Mouse (Mus musculus) kidney, adult 9 months (tissue): ENCODE data around the gene Ptma.
"Not testable (repeated sequence)": the region's sequence is repeated elsewhere in the genome, so short reads cannot be mapped to it uniquely, and the experiment has no call there.

Source experiments
- DNase-seq: peaks from one replicate; pipeline ENCODE4 v3.0.0; 2022

Ptma gene

DNA sequence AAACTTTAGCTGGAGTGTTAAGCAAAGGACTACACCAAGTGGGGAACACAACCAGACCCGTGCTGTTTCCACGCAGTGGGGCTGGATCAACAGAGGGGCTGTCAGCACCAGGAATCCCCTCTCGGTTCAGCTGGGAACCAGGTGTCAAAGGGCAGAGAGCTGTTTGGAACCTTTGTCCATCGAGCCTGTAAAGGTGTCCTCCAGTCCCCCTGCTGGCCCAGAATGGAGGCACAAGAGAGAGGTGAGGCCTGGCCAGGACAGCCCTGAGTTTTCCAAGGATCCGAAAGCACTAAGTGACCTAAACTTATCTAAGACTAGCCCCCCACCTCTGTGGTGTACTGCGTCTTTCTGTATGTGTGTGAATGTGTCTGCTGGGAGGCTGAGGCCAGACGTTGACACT is 6.2 kb upstream of the Ptma start:
- peak; percentile 89 for DNase-seq

DNA sequence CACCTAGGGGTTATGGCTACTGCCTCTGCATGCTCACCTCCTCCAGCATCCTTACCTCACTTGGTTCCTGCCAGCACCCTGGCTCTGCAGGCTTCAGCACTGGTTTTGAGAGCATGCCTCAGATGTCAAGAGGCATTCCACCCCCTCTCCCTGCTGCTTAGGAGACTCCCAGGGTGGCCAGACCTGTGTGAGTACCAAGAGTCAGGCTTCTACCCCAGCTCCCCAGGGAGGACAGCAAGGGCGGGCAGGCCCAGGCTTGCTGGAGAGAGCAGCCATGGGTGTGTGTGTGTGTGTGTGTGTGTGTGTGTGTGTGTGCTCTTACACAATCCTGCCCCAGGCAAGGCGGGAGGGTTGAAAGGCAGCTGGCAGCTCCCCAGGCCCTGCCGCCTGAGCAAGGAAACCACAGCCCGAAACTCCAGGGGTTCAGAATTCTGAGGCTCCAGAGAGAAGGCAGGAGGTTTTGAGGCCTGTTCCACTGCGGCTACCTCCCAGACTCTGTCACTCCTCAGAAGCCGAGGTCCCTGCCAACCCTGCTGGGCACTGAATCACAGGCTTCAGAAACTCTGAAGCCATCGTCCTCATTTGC is 4.1 kb upstream of the Ptma start:
- no peak for DNase-seq

DNA sequence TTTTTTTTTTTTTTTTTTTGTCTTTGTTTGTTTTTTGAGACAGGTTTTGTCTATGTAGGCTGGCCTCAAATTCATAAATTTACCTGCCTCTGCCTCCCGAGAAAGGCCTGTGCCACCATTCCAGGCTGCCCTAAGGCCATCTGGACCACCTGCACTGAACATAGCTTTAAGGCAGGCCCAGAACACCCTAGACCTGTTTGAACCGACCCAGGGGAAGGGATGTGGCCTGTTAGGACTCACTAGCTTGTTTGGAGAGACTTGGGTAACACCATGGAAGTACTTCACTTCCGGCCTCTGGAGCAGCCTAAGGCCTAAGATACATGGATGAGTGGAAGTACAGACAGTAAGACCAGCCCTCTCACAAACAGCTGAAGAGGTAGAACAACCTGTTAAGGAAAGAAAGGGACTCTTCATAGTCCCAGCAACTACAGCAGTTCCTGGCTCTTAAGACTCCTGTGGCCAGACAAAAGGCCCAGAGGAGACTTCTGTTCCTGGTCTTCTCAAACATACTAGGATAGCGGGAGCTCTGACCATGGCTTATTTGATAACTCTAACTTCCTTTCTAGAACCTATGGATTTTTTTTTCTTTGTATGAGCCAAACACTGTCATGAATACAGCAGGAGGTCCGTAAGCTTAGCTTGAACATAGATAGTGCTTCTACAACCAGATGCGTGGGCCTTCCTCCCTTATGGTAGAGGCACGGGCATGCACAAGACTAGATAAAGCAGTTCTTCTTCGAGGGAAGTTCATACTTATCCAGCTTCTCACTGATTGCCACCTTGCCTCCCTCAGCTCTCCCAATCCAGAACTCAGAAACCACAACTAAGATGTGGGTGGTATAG is 2.5 kb upstream of the Ptma start:
- no peak for DNase-seq

GRCm38 (mm10) chr1:86524619-86525498 is 1.7 kb upstream of the Ptma start:
- peak; percentile 100 for DNase-seq

GRCm38 (mm10) chr1:86525499-86526115 is 919 bp upstream of the Ptma start:
- peak; percentile 87 for DNase-seq

DNA sequence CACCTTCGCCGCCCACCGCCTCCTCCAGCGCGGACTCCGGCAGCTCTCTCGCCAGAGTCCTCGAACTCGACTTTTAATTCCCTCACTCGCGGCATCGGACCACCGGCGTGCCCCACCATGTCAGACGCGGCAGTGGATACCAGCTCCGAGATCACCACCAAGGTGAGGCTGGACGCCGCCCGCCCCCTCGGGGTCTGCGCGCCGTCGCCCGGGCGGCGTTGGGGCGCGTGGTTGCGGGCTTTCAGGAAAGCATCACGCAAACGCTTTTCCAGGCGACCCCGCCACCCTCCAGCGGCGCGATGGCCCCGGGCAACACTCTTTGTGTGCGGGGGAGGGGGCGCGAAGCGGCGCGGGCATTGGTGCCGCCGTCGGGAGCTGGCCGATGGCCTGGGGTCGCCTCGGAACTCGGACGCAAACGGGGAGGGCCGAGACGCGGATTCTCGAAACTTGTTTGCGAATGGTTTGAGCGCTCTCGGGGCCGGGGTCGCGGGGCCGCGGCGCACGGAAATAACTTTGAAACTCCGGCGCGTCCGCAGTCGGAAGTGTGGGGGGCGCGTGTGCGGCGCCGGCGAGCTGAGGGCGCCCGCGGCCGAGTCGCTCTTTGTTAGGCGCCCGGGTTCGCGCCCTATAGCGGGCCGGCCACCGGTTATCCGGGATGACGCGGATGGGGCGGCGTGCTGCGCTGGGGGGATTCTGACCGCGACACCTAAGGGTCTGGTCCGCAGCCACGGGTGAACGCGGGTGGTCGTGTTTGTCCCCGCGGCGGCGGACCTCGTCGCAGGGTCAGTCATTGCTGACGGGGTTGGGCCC is 468 bp downstream of the Ptma start:
- peak; percentile 54 for DNase-seq

DNA sequence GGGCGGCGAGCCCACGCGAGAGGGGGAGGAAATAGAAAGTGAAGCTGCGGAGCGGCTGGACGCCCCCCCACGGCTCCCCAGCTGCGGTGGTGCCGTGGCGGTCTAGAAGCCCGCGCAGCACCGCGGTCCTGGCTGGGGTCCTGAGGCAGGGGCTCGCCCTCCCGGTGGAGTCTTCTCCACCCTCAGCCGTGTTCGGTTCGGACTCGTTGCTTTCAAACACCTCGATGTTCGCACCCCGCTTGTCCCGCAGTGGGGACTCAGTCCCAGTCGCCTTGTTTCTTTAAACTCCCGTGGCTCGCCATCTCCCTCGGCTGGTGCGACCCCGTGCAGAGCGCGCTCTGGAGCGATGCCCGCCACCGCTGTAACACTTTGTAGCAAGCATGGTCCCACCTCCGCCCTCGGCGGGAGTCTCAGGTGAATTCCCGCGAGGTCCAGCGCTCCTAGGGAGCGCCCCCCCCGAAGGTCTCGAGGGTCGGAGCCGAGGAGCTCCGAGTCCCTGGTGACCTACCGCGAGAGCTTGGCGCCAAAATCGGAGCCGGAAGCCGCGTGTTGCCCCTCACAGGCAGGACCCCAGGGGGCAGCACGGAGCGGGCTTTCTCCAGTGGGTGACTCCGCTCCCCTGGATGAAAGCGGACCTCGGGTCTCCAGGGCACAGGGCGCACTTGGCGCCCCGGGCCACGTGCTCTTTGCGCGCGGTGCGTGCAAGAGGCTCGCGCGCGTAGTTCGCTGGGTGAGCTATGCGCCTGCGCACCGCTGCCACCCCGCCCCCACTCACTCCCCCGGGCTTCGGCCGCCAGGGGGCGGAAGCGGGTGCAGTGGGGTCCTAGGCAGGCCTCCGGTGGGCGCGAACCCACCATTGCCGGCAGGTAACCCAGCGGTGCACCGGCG is 1.3 kb downstream of the Ptma start:
- DNase-seq: peak; percentile 95

GRCm38 (mm10) chr1:86528571-86529180 is 2.1 kb downstream of the Ptma start:
- peak; percentile 85 for DNase-seq

DNA sequence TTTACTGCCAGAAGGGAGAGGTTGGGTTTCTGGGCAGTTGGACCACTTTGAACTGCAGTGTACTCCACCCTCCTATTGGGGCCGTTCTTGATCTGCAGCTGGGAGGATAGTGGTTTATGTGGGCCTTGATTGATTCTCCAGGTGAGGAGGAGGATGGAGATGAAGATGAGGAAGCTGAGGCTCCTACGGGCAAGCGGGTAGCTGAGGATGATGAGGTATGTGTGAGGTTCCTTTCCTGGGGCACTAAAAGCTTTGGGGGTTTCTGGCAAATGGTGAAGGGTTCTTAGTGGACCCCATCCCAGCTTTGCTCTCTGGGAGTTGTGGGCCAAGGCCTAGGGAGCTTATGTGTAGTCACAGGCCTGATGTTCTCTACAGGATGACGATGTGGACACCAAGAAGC is 3.1 kb downstream of the Ptma start:
- no peak for DNase-seq

- DNase-seq: no peak
Observed at GRCm38 (mm10) chr1:86530871-86531546, 4.5 kb downstream of the Ptma start.

DNA sequence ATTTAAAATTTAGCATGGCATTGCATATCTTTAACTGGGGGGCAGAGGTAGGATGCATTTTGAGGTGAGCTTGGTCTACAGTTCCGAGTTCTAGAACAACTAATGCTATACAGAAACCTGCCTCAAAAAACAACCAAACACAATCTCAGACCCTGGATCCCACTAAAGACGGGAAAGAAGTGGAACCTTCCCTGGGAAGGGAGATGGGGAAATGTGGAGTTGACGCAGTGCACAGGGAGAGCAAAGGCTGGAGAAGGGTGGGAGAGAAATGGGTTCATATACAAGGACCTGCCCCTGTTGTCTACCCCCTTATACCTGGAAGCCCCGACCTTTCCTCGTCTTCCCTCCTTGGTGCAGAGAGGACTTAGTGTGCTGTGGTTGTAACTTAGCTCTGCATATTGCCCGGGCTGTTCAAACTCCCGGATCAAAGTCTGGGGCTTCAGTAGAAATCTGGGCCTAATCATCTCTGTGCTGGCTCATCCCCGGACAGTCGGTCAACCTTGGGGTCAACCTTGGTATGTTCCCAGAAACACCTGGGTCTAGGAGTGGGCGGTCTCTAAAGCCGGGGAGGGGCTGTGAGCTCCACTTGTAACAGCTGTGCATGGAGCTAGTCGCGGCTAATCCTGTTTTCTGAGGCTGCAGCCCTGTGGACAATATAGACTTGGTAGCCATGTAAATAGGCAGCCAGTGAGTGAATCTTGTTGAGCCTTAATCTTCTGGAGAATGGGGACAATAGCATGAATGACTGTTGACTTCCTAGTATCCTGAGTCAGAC is 5.2 kb downstream of the Ptma start:
- peak; percentile 74 for DNase-seq

GRCm38 (mm10) chr1:86532362-86533051 is 6.0 kb downstream of the Ptma start:
- DNase-seq: peak; percentile 95

GRCm38 (mm10) chr1:86533411-86534130 is 7.0 kb downstream of the Ptma start:
- peak; percentile 19 for DNase-seq

DNA sequence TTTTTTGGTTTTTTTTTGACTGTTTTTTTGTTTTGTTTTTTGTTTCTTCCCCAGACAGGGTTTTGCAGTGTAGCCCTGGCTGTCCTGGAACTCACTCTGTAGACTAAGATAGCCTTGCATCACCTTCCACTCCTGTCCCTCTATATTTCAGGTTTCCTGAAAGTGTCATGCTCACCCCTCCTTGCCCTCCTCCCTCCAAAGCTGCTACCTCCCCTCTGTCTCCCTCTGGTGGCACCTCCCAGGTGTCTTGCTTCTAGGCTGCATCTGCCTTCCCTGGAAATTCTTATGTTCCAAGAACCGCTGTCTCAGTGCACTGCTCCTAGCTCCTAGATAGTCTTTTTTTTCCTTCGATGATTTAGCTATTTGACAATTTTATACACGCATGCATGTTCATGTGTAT is 11.9 kb downstream of the Ptma start:
- no peak for DNase-seq

GRCm38 (mm10) chr1:86539583-86539982 is 13.1 kb downstream of the Ptma start:
- DNase-seq: not testable (repeated sequence)

- no peak for DNase-seq
Observed at GRCm38 (mm10) chr1:86542584-86542983, 16.1 kb downstream of the Ptma start.

GRCm38 (mm10) chr1:86546797-86547196 is 20.3 kb downstream of the Ptma start:
- DNase-seq: no peak

DNA sequence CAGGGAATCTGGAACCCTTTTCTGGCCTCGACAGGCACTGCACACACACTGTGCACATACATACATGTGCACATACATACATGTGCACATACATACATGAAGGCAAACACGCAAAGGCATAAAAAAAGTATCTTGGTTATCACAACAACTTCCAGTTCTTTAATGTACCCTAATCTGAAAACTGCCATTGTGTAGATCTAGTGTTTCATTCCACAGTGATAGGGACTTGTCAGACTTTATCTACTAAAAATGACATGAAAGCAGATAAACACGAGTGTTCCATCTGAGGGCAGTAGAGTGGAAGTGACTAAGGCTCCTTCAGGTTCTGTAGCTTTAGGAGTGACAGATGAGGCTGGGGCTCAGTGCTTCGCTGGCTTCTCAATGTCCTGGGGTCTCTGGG is 24.8 kb downstream of the Ptma start:
- no peak for DNase-seq
